Mouse (Mus musculus) lung, adult 2 months (tissue): ENCODE results near the gene Arhgef28.

Experiments
- CTCF ChIP-seq: fragments of 200-500 bp; IDR thresholded peaks from 2 replicates; pipeline ENCODE4 v1.5.1; 2011; ENCODE audit warnings: mild to moderate bottlenecking, low read length, control low read depth; ENCODE audit not compliant: insufficient read depth
- POLR2A ChIP-seq: fragments of 200-500 bp; IDR thresholded peaks from 2 replicates; pipeline ENCODE4 v1.6.1; 2011; ENCODE audit warnings: low read depth, mild to moderate bottlenecking, control low read depth, low read length, borderline replicate concordance; ENCODE audit errors: extremely low read depth

DNA sequence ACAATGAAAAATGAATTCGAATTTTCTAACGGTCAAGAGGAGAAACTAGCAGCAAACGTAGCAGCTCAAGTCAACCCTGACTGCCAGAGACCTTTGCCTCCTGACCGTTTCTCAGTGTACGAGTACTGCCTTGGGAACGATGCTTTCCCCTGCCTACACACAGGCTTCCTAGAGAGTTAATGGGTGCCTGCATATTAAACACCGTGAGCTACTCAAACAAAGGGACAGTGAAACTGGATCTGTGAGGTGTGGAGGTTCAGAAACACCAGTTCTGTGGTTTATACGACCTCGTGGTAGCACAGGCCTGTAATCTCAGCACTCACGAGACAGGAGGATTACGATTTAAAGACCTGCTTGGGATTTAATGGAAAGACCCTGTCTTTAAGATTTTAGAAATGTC is 33.9 kb downstream of the Arhgef28 start:
- TF ChIP-seq POLR2A (no peak), CTCF (no peak)
